8 mouse cellular contexts compared by ENCODE assay signal in genomic region chr13:69487611-69488275, GRCm38 (mm10). TPM values are rescaled to one million over a fixed set of nuclear protein-coding genes. Genes with fewer than 3 reads are reported as not detected.
A peak's percentile ranks its signal among the peaks of the same experiment; 100 is the strongest.
DNase-seq lines count a peak whose midpoint lies in the region; ATAC-seq and TF ChIP-seq lines count a peak whose summit lies in the region.

No protein-coding gene starts in this region.

- peak overlapping the region; percentile 52 for H3K4me2 ChIP-seq in lung, postnatal 0 days (replicated peaks; ENCODE audit: low read depth, low read length)
- peak overlapping the region; percentile 47 for H3K4me2 ChIP-seq in forebrain, embryonic 11.5 days (ENCODE audit: low read depth, low read length, severe bottlenecking)
- H3K4me2 ChIP-seq in neural tube, embryonic 15.5 days = peak overlapping the region; percentile 57

- no peak for TF ChIP-seq CTCF in lung, postnatal 0 days (IDR thresholded peaks at IDR 0.05)

- H3K4me3 ChIP-seq in lung, postnatal 0 days (ENCODE audit: low read depth, low read length) = peak overlapping the region; percentile 15; the same call in 1 of the 2 replicates
- peak overlapping the region; percentile 18 for H3K4me3 ChIP-seq in forebrain, embryonic 11.5 days (ENCODE audit: low read depth, low read length)
- peak overlapping the region; percentile 26 for H3K4me3 ChIP-seq in neural tube, embryonic 15.5 days (replicated peaks)

- H3K4me1 ChIP-seq in lung, postnatal 0 days (ENCODE audit: insufficient read depth, low read depth, low read length) = peaks cover 11% of the 10 kb centered on the region
- H3K4me1 ChIP-seq in forebrain, embryonic 11.5 days (replicated peaks; ENCODE audit: control insufficient read depth, insufficient read depth, low read length) = no peaks in the 10 kb centered on the region
- peaks cover 14% of the 10 kb centered on the region for H3K4me1 ChIP-seq in neural tube, embryonic 15.5 days

- peak; percentile 39 for DNase-seq in lung, postnatal 0 days (ENCODE audit: low spot score)
- DNase-seq in lung, adult 18-20 months = no peak
- no peak for DNase-seq in forebrain, embryonic 11.5 days (ENCODE audit: low spot score)
- peak; percentile 16 to 54 for DNase-seq in kidney, postnatal 36 days
- DNase-seq in ovary, adult 18-20 months (ENCODE audit: low spot score) = no peak
- DNase-seq in thymus, postnatal 4 days = no peak
- DNase-seq in cerebellum, adult 9-10 months = no peak

- H3K27ac ChIP-seq in lung, postnatal 0 days (ENCODE audit: low read length) = no peak overlapping the region
- no peak overlapping the region for H3K27ac ChIP-seq in forebrain, embryonic 11.5 days (ENCODE audit: low read depth, low read length)
- H3K27ac ChIP-seq in neural tube, embryonic 15.5 days (replicated peaks) = no peak overlapping the region

- peak; percentile 63 for ATAC-seq in lung, postnatal 0 days
- no peak for ATAC-seq in forebrain, embryonic 11.5 days (replicated peaks; ENCODE audit: low FRiP score)
- 0 out of 2 replicates have a peak, but pooled peaks have one; percentile 39 for ATAC-seq in neural tube, embryonic 15.5 days (ENCODE audit: low FRiP score)

- TF ChIP-seq EP300 in lung, postnatal 0 days (IDR thresholded peaks at IDR 0.05) = no peak

- 0 out of 2 replicates have a peak, but pooled peaks cover 5% of the 10 kb centered on the region for H3K27me3 ChIP-seq in lung, postnatal 0 days (replicated peaks; ENCODE audit: insufficient read depth, low read length)
- H3K27me3 ChIP-seq in forebrain, embryonic 11.5 days (ENCODE audit: control insufficient read depth, insufficient read depth, low read length) = peaks cover 22% of the 10 kb centered on the region
- H3K27me3 ChIP-seq in neural tube, embryonic 15.5 days (replicated peaks) = peaks cover 33% of the 10 kb centered on the region

- H3K9me3 ChIP-seq in lung, postnatal 0 days (ENCODE audit: low read length) = no peaks in the 10 kb centered on the region
- H3K9me3 ChIP-seq in forebrain, embryonic 11.5 days (ENCODE audit: control insufficient read depth, low read length) = no peaks in the 10 kb centered on the region
- no peaks in the 10 kb centered on the region for H3K9me3 ChIP-seq in neural tube, embryonic 15.5 days (replicated peaks)

- no peaks in the 10 kb centered on the region for H3K36me3 ChIP-seq in lung, postnatal 0 days (ENCODE audit: insufficient read depth, low read length)
- H3K36me3 ChIP-seq in forebrain, embryonic 11.5 days (ENCODE audit: control insufficient read depth, insufficient read depth, low read length) = no peaks in the 10 kb centered on the region
- no peaks in the 10 kb centered on the region for H3K36me3 ChIP-seq in neural tube, embryonic 15.5 days

- WGBS in lung, postnatal 0 days = 2% methylated on average over 26 of the region's 26 CpGs
- WGBS in forebrain, embryonic 11.5 days = 2% methylated on average over 26 of the region's 26 CpGs
- WGBS in neural tube, embryonic 15.5 days = 3% methylated on average over 26 of the region's 26 CpGs

- H3K9ac ChIP-seq in lung, postnatal 0 days (replicated peaks; ENCODE audit: low read depth) = no peak overlapping the region
- H3K9ac ChIP-seq in forebrain, embryonic 11.5 days (ENCODE audit: low read length) = no peak overlapping the region; the same call in 1 of the 2 replicates
- H3K9ac ChIP-seq in neural tube, embryonic 15.5 days (replicated peaks) = 0 out of 2 replicates have a peak overlapping the region, but pooled peaks have one; percentile 7

RNA-seq across cellular contexts. Expression of gene Nsun2, which starts 45.8 kb away (rescaled TPM):
- polyA plus RNA-seq in lung, postnatal 0 days (2015; fragmentation: Nextera tagmentation; extraction: Ambion mirVana) = 34.7 and 38.1 TPM in 2 replicates
- 133 and 135 TPM in 2 replicates for polyA plus RNA-seq in forebrain, embryonic 11.5 days (2014; fragmentation: Nextera tagmentation; extraction: Ambion mirVana)
- polyA plus RNA-seq in neural tube, embryonic 15.5 days (2015; fragmentation: Nextera tagmentation; extraction: Ambion mirVana) = 74.6 and 92.6 TPM in 2 replicates

RNA-seq across cellular contexts. Expression of gene Tent4a, which starts 46.7 kb away (rescaled TPM):
- polyA plus RNA-seq in lung, postnatal 0 days (2015; fragmentation: Nextera tagmentation; extraction: Ambion mirVana) = 3.1 TPM in 2 replicates
- 8.7 and 9.6 TPM in 2 replicates for polyA plus RNA-seq in forebrain, embryonic 11.5 days (2014; fragmentation: Nextera tagmentation; extraction: Ambion mirVana)
- 6.2 and 6.5 TPM in 2 replicates for polyA plus RNA-seq in neural tube, embryonic 15.5 days (2015; fragmentation: Nextera tagmentation; extraction: Ambion mirVana)

Comparison
In these comparisons a context has a peak if more than half of its experiments do, and no peak if none do; other contexts are left out.
1. DNase-seq: peak in lung, postnatal 0 days (single experiment) and kidney, postnatal 36 days (2 of 2); none in lung, adult 18-20 months (0 of 2), forebrain, embryonic 11.5 days (single experiment), ovary, adult 18-20 months (single experiment), thymus, postnatal 4 days (single experiment) and cerebellum, adult 9-10 months (single experiment).
2. Peak in every context shown above with its lines, with median percentiles within 50 percentile points of each other: H3K4me2 ChIP-seq and H3K4me3 ChIP-seq.